Mouse (Mus musculus): ENCODE results near the gene Pfdn4.

The Pfdn4 gene

DNA sequence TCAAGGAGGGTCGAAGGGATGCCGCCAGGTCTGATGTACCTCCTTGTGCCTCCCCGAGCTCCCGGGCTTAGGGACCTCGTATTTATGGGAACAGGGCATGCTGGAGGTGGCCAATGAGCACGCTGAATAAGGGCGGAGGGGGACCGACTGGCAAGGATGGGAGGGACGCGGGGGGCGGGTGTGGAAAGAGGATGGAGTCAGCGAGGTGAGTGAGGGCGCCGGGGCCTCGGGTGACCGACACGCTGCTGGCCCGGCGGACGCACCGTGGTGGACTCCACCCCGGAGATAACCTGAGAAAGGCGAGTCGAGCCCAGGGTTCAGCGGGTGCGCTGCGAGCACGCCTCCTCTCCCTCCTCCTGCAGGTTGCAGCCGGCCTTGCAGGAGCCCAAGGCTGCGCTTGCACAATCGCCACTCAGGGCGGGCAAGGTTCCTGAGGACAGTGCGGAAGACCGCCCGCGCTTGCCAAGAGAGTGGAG lies 901 bp downstream of the Pfdn4 start, which contains the start of gene Cyp24a1:
Gene Cyp24a1, minus strand, starts transcription at position 55 of the 476 bp plus-strand sequence.
- no peak for DNase-seq (ENCODE audit: low spot score in 2 of 2)

- DNase-seq (ENCODE audit: low spot score in 2 of 2), result no peak
These were observed 1.8 kb downstream of the Pfdn4 start for GRCm38 (mm10) chr2:170498011-170498410.

DNA sequence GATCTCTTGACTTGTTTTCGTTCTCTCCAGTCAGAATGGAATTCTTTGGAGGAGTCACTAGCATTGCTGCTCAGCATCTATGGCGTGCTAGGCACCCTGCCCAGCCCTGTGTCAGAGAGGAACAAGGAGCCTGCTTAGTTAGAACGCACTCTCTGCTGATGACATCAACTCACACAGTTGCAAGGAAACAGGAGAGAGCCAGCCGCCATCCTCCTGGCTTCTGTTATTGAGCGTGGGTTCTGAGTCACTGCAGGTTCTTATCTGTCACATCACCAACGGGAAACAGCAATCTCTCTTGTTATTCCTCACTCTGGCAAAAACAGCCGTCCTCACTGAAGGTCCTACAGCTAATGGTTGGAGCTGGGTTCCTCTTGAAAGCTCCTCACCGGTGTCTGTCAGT lies 7.1 kb downstream of the Pfdn4 start:
- no peak for DNase-seq (ENCODE audit: low spot score in 2 of 2)

GRCm38 (mm10) chr2:170503983-170504382 lies 7.8 kb downstream of the Pfdn4 start:
- DNase-seq (ENCODE audit: low spot score in 2 of 2), result no peak

- peak; percentile 87 to 92 for DNase-seq (ENCODE audit: low spot score in 2 of 2)
These were observed 11.5 kb downstream of the Pfdn4 start for GRCm38 (mm10) chr2:170507734-170508133.

- DNase-seq (ENCODE audit: low spot score in 2 of 2), result peak; percentile 90 to 94
These were observed 12.6 kb downstream of the Pfdn4 start for GRCm38 (mm10) chr2:170508821-170509220.

- DNase-seq (ENCODE audit: low spot score in 2 of 2), result peak; percentile 90 to 94
These were observed 15.1 kb downstream of the Pfdn4 start for GRCm38 (mm10) chr2:170511073-170511891.

- DNase-seq (ENCODE audit: low spot score in 2 of 2), result no peak
These were observed 17.5 kb downstream of the Pfdn4 start for GRCm38 (mm10) chr2:170513756-170514155.

DNA sequence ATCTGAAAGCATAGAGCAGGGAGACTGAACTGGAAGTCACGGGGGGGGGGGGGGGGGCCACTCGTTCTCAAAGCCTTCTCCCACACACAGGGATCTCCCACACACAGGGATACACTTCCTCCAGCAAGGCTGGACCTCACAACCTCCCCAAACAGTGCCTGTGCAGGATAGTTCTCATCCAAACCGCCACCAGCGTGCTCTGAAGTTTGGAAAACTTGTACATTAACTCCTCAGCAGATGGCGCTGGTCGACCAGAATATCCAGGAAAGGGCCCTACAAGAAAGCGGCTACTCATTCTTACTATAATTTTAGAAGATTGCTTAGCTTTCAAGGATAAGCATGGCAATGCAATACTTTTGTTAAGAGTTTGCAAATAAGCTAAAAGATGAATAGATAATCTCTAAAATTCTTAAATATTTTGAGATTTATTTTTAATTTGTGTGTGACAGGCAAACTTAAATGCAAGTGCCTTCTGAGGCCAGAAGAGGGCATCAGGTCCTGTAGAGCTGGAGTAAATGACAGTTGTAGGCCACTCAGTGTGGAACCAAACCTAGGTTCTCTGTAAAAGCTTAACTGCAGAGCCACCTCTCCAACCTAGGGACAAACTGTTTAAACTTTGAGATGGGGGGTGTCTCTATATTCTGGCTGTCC lies 24.2 kb downstream of the Pfdn4 start:
- peak; percentile 73 to 81 for DNase-seq (ENCODE audit: low spot score in 2 of 2)

GRCm38 (mm10) chr2:170526513-170526912 lies 30.3 kb downstream of the Pfdn4 start:
- DNase-seq (ENCODE audit: low spot score in 2 of 2), result no peak

GRCm38 (mm10) chr2:170528061-170528460 lies 31.8 kb downstream of the Pfdn4 start:
- DNase-seq (ENCODE audit: low spot score in 2 of 2), result no peak

DNA sequence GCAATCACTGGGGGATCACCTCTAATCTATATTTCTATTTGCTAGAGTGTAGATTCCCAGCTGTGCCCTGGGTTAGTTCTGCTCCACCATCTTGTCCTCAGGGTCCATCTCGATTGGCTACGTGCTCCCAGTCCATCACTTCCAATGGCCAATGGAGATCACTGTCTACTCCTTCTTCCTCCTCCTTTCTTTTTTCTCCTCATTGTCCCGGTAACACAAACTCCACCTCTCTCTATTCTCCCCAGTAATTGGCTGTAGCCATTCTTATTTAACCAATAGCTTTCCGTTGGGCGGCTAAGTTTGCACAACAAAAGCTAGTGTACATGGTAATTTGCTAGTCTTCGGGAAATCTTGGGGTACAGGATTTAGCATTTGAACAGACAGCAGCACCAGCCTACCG lies 33.5 kb downstream of the Pfdn4 start:
- no peak for DNase-seq (ENCODE audit: low spot score in 2 of 2)

DNA sequence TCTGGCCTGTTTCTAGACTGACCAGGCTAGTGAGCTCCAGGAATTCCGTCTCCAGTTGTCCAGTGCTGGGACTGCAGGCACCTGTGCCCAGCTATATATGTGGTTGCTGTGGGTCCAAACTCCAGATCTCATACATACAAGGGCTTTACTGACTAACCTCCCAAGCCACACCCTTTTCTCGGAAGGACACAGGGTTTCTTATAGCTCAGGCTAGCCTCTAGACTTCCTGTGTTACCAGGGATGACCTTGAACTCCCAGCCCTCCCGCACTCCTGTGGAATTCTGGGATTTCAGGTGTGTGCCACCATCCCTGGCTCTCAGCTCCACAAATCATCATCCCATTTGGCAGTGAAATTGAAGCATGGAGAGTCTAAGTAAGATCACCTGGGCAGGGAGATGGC lies 34.0 kb downstream of the Pfdn4 start:
- DNase-seq (ENCODE audit: low spot score in 2 of 2), result no peak

GRCm38 (mm10) chr2:170534116-170534802 lies 38.0 kb downstream of the Pfdn4 start:
- no peak for DNase-seq (ENCODE audit: low spot score in 2 of 2)

GRCm38 (mm10) chr2:170534803-170535174 lies 38.6 kb downstream of the Pfdn4 start:
- no peak for DNase-seq (ENCODE audit: low spot score in 2 of 2)

DNA sequence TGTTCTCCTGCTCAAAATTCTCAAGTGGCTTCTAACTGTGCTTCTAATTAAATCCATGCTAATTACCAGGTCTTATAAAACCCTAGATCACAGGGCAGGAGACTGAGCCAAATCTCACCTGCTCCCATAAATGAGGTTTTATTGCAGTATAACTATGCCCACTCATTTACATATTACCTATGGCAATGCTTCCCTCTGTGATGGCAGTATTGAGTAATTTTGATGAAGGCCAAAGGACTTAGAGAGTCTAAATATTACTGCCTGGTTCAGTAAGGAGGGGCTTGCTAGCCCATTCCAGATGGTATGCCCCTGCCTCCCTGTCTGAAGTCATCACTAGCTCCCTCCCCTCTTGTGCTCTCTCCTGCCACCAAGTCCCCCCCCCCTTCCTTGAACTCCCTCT lies 39.6 kb downstream of the Pfdn4 start:
- no peak for DNase-seq (ENCODE audit: low spot score in 2 of 2)

GRCm38 (mm10) chr2:170539211-170539610 lies 43.0 kb downstream of the Pfdn4 start:
- peak; percentile 55 to 80 for DNase-seq (ENCODE audit: low spot score in 2 of 2)

GRCm38 (mm10) chr2:170543625-170544024 lies 47.4 kb downstream of the Pfdn4 start:
- no peak for DNase-seq (ENCODE audit: low spot score in 2 of 2)

GRCm38 (mm10) chr2:170544159-170544558 lies 47.9 kb downstream of the Pfdn4 start:
- DNase-seq (ENCODE audit: low spot score in 2 of 2), result no peak

- DNase-seq (ENCODE audit: low spot score in 2 of 2), result no peak
These were observed 48.7 kb downstream of the Pfdn4 start for GRCm38 (mm10) chr2:170544950-170545349.

GRCm38 (mm10) chr2:170545745-170546144 lies 49.5 kb downstream of the Pfdn4 start:
- DNase-seq (ENCODE audit: low spot score in 2 of 2), result no peak

DNA sequence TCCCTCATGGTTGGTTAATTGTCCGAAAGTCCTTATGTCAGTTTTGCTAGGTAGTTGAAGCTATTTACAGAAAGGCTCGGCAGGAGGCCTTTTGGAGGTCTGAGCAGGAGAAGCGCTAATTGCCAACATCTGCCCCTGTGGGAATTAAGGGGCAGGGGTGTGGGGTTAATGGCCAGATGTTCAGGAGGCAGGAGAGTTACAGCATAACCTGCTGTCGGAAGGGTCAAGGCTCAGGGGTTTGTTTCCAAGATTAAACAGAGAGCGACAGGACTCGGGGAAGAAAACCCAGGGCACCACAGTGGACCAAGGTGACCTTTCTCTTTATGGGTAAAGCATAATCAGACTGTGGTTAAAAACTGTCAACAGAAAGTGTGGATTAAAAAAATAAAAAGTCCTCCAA lies 51.3 kb downstream of the Pfdn4 start:
- no peak for DNase-seq (ENCODE audit: low spot score in 2 of 2)

Data from right cerebral cortex, postnatal 10 days (tissue).